Mouse (Mus musculus): ENCODE measurements around the gene Ddx42.

The Ddx42 gene

DNA sequence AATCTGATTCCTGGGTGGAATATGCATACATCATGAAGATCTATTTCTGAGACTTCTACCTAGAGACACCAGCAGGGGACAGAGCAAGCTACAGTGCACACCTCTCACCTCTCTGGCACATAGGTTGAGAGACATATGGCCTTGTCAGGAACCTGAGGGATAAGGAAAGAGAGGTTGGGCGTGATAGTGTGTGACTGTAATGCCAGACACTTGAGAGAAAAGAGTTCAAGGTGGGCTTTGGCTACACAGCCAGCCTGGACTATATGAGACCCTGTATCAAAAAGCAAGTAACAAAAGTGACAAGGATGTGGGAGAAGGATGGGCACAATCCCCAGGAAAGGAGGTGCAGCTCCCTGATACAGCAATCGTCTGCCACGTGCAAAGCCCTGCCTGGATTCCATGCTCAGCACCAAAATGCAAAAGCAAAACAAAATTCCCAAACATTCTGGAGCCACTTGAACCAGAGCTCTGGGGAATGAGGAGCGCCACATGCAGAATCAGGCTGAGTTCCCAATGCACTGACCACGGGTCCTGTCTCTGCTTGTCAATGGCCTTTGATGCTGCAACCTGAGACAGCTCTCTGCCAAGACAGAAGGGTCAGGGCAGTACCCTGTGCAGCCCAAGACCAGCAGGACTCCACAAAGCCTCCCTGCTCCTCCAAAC lies 54.5 kb downstream of the Ddx42 start:
- no peak for DNase-seq

GRCm38 (mm10) chr11:106271794-106272643 lies 55.3 kb downstream of the Ddx42 start:
- DNase-seq: no peak

DNA sequence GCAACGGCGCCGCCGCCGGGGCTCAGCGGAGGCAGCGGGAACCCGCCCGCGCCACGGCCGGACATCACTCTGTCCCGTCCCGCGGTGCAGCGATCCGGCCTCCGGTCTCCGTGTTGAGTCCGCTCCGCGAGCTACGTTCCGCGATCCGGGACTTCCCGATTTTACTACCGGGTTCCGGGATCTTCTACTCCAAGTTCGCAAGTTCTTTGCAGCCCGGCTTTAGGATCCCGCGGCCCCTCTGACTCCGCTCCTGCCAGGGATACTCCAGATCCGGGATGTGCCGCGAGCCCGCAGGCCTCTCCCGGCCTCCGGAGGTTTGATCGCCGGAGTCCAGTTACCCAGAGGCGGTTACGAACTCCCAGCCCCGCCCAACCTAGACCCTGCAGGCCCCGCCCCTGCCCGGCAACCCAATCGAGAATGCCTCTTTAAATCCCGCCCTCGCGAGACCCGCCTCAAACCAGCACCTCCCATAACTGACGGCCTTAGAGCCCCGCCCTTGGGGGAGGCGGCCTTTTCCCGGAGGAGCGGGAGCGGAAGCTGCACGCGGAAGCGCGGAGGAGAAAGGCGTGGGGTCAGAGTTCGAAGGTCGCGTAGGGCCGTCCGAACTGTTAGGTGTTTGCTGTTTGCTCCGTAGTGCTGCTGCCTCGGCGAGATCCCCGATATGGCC lies 56.1 kb downstream of the Ddx42 start, which contains the start of gene Smarcd2:
Smarcd2 (minus strand) TSS at position 329 of the 667 bp plus-strand sequence.
- DNase-seq: peak; percentile 100

GRCm38 (mm10) chr11:106273311-106273684 lies 56.6 kb downstream of the Ddx42 start:
- DNase-seq: no peak

- DNase-seq: no peak
These were observed 57.1 kb downstream of the Ddx42 start for GRCm38 (mm10) chr11:106273811-106274210.

- DNase-seq: no peak
These were observed 57.6 kb downstream of the Ddx42 start for GRCm38 (mm10) chr11:106274374-106274773.

DNA sequence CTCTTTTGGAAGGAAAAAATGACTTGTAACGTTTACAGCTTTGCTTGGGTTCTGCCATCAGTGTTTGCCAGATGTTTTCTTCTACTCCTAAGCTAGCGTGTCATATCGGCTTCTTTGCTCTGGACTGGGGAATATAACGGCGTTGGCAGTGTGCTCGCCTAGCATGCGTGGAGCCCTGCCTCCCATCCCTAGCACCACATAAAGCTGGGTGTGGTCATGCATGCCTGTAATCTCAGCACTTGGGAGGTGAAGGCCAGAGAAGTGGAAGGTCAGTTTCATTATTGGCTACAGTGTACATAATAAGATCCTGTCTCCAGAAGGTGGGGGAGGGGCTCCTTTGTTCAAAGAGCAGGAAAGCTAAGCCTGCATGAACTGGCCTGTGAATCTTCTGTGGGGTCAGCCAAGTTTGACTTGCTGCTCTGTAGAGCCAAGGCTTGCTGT lies 58.3 kb downstream of the Ddx42 start:
- no peak for DNase-seq

DNA sequence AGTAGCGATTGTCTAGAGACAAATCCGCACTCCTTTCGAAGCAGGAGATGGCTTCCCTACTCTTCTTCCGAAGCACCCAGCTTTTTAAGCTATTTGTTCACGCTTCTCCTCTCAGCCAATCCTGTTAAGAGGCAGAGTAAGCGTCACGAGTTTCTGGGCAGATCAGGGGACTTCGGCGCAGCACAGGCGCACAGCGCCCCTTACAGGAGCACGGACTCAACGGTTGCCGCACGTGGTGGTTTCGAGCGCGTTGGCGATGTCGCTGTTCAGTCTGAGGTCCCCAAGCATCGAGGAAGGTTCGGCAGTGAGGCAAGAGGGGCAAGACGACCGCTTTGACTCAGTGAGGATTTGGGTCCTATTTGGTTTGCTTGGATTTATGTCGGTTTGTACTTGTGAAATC lies 59.7 kb downstream of the Ddx42 start, which contains the start of gene Tcam1:
Tcam1 (plus strand) TSS at position 219 of the 400 bp plus-strand sequence.
- DNase-seq: peak; percentile 91

GRCm38 (mm10) chr11:106282452-106282851 lies 65.7 kb downstream of the Ddx42 start:
- no peak for DNase-seq

- DNase-seq: no peak
These were observed 66.6 kb downstream of the Ddx42 start for GRCm38 (mm10) chr11:106283371-106283770.

DNA sequence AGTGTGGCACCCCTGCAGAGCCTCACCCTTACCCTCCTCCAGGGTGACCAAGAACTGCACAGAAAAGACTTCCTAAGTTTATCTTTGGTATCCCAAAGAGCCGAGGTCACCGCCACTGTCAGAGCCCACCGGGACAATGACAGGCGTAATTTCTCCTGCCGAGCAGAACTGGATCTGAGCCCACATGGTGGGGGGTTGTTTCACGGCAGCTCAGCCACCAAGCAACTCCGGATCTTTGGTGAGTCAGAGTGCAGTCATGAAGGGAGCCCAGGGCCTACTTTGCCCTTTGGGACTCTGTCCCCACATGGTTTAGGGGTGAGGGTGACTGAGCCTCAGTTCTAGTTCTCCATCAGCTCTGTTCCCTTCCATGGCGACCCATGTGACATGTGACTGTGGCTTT lies 67.4 kb downstream of the Ddx42 start:
- DNase-seq: no peak

GRCm38 (mm10) chr11:106286206-106286605 lies 69.5 kb downstream of the Ddx42 start:
- no peak for DNase-seq

DNA sequence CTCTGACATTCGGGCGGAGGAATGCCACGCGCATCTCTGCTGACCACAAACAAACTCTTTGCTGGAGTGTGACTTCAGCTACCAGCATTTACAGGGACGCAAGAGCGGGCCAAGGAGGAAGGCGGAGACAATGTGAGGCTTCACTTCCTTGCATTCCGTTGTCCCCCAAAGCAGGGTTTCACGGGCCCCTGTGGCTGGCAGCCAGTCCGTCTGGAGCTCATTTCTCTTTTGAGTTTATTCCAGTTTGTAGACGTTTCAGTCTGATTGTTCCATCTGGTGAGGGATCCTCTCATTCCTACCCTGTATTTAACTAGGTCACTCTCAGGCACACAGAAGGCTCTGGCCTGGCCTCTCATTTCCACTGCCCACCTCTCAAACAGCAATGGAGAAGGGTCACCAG lies 70.3 kb downstream of the Ddx42 start:
- DNase-seq: no peak

DNA sequence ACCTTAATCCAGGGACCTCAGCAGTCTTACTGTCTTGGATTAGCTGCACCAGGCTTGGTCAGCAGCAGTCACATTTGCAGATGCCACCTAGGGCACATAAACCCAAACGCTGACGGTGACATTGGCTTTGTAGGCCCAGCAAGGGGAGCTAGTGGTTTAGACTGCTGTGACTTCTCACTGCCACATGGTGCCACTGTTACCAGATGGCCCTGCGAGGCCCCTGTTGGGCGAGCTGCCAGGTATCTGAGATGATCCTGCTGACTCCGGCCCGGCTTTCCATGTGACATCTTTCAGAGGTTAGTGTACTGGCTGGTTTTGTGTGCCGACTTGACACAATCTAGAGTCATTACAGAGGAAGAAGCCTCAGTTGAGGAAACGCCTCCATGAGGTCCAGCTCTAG lies 72.6 kb downstream of the Ddx42 start:
- DNase-seq: no peak

- no peak for DNase-seq
These were observed 73.7 kb downstream of the Ddx42 start for GRCm38 (mm10) chr11:106290376-106290775.

- no peak for DNase-seq
These were observed 75.1 kb downstream of the Ddx42 start for GRCm38 (mm10) chr11:106291861-106292260.

Data from layer of hippocampus, adult 9-11 months (tissue).